Mouse (Mus musculus) mouse trophoblast stem cell (cell line): Measurements from ENCODE around the gene Hspa12a.
"Not testable (repeated sequence)": the region's sequence is repeated elsewhere in the genome, so short reads cannot be mapped to it uniquely, and the experiment has no call there.

Experiments
- in situ Hi-C, 2 experiments: fragments of 300-500 bp; cut with MseI, MboI; formaldehyde crosslinking; loops; 2 replicates in 1 of 2; 3 replicates in 1 of 2; pipeline ENCODE4 v1.15.1; 2025

Gene Hspa12a

GRCm38 (mm10) chr19:58910941-58911368, 32.5 kb downstream of the Hspa12a start:
- in situ Hi-C loops, result loop anchor here (5.0 kb wide), 2 partner anchors 281 to 286 kb away; no protein-coding TSS in a partner anchor

GRCm38 (mm10) chr19:58908018-58908417, 35.4 kb downstream of the Hspa12a start:
- in situ Hi-C loops, result loop anchor here (5.0 kb wide), 1 partner anchor 101 kb away; no protein-coding TSS in a partner anchor

- in situ Hi-C loops, result loop anchor here (5.0 kb wide), 1 partner anchor 99 kb away; no protein-coding TSS in a partner anchor
Observed at GRCm38 (mm10) chr19:58906685-58907084, 36.8 kb downstream of the Hspa12a start.

- in situ Hi-C loops, result no loop called here
Observed at GRCm38 (mm10) chr19:58903899-58904327, 39.5 kb downstream of the Hspa12a start.

GRCm38 (mm10) chr19:58903079-58903898, 40.2 kb downstream of the Hspa12a start:
- in situ Hi-C loops, result no loop called here

- in situ Hi-C loops, result not testable (repeated sequence)
Observed at GRCm38 (mm10) chr19:58900471-58900870, 43.0 kb downstream of the Hspa12a start.

- in situ Hi-C loops, result no loop called here
Observed at GRCm38 (mm10) chr19:58896216-58896615, 47.2 kb downstream of the Hspa12a start.

- in situ Hi-C loops, result no loop called here
Observed at GRCm38 (mm10) chr19:58889306-58890038, 54.0 kb downstream of the Hspa12a start.

GRCm38 (mm10) chr19:58886467-58886866, 57.0 kb downstream of the Hspa12a start:
- in situ Hi-C loops, result no loop called here

GRCm38 (mm10) chr19:58883451-58883850, 60.0 kb downstream of the Hspa12a start:
- in situ Hi-C loops, result no loop called here

GRCm38 (mm10) chr19:58882336-58882735, 61.1 kb downstream of the Hspa12a start:
- in situ Hi-C loops, result no loop called here

- in situ Hi-C loops, result no loop called here
Observed at GRCm38 (mm10) chr19:58879330-58879957, 64.0 kb downstream of the Hspa12a start.

- in situ Hi-C loops, result no loop called here
Observed at GRCm38 (mm10) chr19:58878560-58878959, 64.9 kb downstream of the Hspa12a start.

- in situ Hi-C loops, result no loop called here
Observed at GRCm38 (mm10) chr19:58873536-58873935, 69.9 kb downstream of the Hspa12a start.

- in situ Hi-C loops, result no loop called here
Observed at GRCm38 (mm10) chr19:58872381-58873259, 70.8 kb downstream of the Hspa12a start.

- in situ Hi-C loops, result no loop called here
Observed at GRCm38 (mm10) chr19:58871878-58872277, 71.6 kb downstream of the Hspa12a start.

GRCm38 (mm10) chr19:58866651-58867050, 76.8 kb downstream of the Hspa12a start:
- in situ Hi-C loops, result no loop called here

- in situ Hi-C loops, result no loop called here
Observed at GRCm38 (mm10) chr19:58865224-58865623, 78.2 kb downstream of the Hspa12a start.

GRCm38 (mm10) chr19:58864006-58864573, 79.4 kb downstream of the Hspa12a start:
- in situ Hi-C loops, result no loop called here

- in situ Hi-C loops, result no loop called here
Observed at GRCm38 (mm10) chr19:58861174-58861760, 82.2 kb downstream of the Hspa12a start.
